Mouse (Mus musculus) heart, embryonic 14.5 days (tissue): ENCODE data around the gene Ism1. TPM values are rescaled to one million over a fixed set of nuclear protein-coding genes. Genes with fewer than 3 reads are reported as not detected.

Experiments
- ATAC-seq: fragments of 200-750 bp; cut with Nextera tagmentation; 2 replicates; pipeline ENCODE4 v1.8.0; 2017; ENCODE audit warnings: low read depth, moderate TSS enrichment; ENCODE audit not compliant: insufficient number of reproducible peaks, insufficient read depth, low FRiP score
- H3K27ac ChIP-seq, 2 experiments: fragments of 200-500 bp in 1 of 2; fragments of 300-500 bp in 1 of 2; sonication (generic) in 1 of 2; replicated peaks in 1 of 2; 2 replicates each; pipeline ENCODE4 v1.5.1; 2012 to 2014; ENCODE audit warnings: low read depth in 2 of 2, low read length in 2 of 2, control low read depth in 1 of 2, mild to moderate bottlenecking in 1 of 2, mixed read lengths in 1 of 2; ENCODE audit not compliant: control insufficient read depth in 1 of 2, insufficient read depth in 1 of 2
- H3K27me3 ChIP-seq: fragments of 300-500 bp; sonication (generic); 2 replicates; pipeline ENCODE4 v1.6.1; 2014; ENCODE audit warnings: mild to moderate bottlenecking, low read length, control low read depth; ENCODE audit not compliant: control insufficient read depth, insufficient read depth
- H3K36me3 ChIP-seq: fragments of 300-500 bp; sonication (generic); 2 replicates; pipeline ENCODE4 v1.6.1; 2014; ENCODE audit warnings: mild to moderate bottlenecking, control low read depth, low read length, mixed read lengths; ENCODE audit not compliant: control insufficient read depth, insufficient read depth
- H3K4me1 ChIP-seq, 2 experiments: fragments of 200-500 bp in 1 of 2; fragments of 300-500 bp in 1 of 2; sonication (generic) in 1 of 2; 2 replicates each; pipeline ENCODE4 v1.6.1; 2012 to 2014; ENCODE audit warnings: low read length in 2 of 2, control low read depth in 1 of 2, mixed read lengths in 1 of 2; ENCODE audit not compliant: control insufficient read depth in 2 of 2, insufficient read depth in 2 of 2
- H3K4me2 ChIP-seq: fragments of 300-500 bp; sonication (generic); 2 replicates; pipeline ENCODE4 v1.6.1; 2014; ENCODE audit warnings: mild to moderate bottlenecking, low read length
- H3K4me3 ChIP-seq, 2 experiments: fragments of 200-500 bp in 1 of 2; fragments of 300-500 bp in 1 of 2; sonication (generic) in 1 of 2; 2 replicates each; pipeline ENCODE4 v1.5.1; 2012 to 2014; ENCODE audit warnings: low read length in 2 of 2, mild to moderate bottlenecking in 2 of 2, control low read depth in 1 of 2, low read depth in 1 of 2, moderate library complexity in 1 of 2; ENCODE audit not compliant: control insufficient read depth in 1 of 2, insufficient read depth in 1 of 2
- H3K9ac ChIP-seq: fragments of 300-500 bp; sonication (generic); 2 replicates; pipeline ENCODE4 v1.6.1; 2014; ENCODE audit warnings: mild to moderate bottlenecking, low read length
- H3K9me3 ChIP-seq: fragments of 300-500 bp; sonication (generic); 2 replicates; pipeline ENCODE4 v1.6.1; 2016; ENCODE audit warnings: low read length, control low read depth; ENCODE audit not compliant: control insufficient read depth
- WGBS: fragments of 180-500 bp; shearing (Covaris S2); extraction: QIAGEN DNeasy Blood & Tissue Kit; methylation state at CpG from one replicate; pipeline ENCODE4 v1.1.7; 2014; 5-methylcytosine and 5-hydroxymethylcytosine counted together
- polyA plus RNA-seq: library from polyadenylated mRNA; unstranded; fragments of >200 nt; fragmentation: Nextera tagmentation; extraction: Ambion mirVana; gene quantifications from 2 replicates; pipeline ENCODE4 v1.2.1, GENCODE M21; 2014

The Ism1 gene
- polyA plus RNA-seq, 1 experiment from 2014 or later: 0.41 TPM

GRCm38 (mm10) chr2:139757021-139757420 is 79.0 kb downstream of the Ism1 start:
- no peak for ATAC-seq
- H3K27me3 ChIP-seq: no peaks in the 10 kb centered on the region
- H3K36me3 ChIP-seq: no peaks in the 10 kb centered on the region
- no peaks in the 10 kb centered on the region for H3K9me3 ChIP-seq
- H3K4me3 ChIP-seq: no peak overlapping the region
- no peak overlapping the region for H3K27ac ChIP-seq
- WGBS: 74% methylated on average over 8 of the region's 8 CpGs
- no peak overlapping the region for H3K4me2 ChIP-seq
- no peak overlapping the region for H3K9ac ChIP-seq
- no peaks in the 10 kb centered on the region for H3K4me1 ChIP-seq

DNA sequence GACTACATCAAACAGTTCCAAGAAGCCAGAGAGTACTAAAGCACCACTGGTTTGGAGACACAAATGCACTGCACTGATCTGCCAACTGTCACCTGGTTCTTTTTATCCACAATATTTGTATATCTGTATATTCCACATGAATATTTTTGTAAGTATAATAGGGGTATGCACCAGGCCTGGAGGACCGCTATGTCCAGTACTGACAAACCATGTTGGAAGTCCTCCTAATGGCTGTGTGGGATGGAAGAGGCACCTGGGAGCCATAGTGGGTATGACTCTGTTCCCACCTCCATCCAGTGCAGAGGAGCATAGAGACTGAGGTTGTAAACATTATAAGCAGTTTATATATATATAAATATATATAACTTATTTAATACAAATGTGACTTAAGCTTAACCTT is 79.5 kb downstream of the Ism1 start:
- H3K36me3 ChIP-seq: no peaks in the 10 kb centered on the region
- no peak overlapping the region for H3K9ac ChIP-seq
- no peaks in the 10 kb centered on the region for H3K27me3 ChIP-seq
- 91% methylated on average over 1 of the region's 1 CpGs for WGBS
- no peaks in the 10 kb centered on the region for H3K4me1 ChIP-seq
- no peak for ATAC-seq
- no peak overlapping the region for H3K27ac ChIP-seq
- H3K9me3 ChIP-seq: no peaks in the 10 kb centered on the region
- H3K4me2 ChIP-seq: no peak overlapping the region
- H3K4me3 ChIP-seq: no peak overlapping the region

DNA sequence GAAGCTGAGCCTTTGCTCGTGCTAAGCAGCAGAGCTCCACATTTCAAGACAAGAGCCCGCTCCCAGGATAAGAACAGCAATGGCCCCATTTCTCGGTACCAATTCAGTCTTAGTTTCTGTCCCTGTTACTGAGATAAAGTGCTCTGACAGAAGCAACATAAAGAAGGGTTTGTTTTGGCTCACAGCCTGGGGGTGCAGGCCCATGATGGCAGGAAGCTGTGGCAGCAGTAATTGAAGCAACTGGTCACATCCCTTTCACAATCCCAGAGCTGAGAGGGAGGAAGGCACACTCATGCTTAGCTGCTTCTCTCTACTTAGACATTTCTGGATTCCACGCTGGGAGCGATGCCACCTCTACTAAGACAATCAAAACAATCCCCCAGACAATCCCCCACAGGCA is 86.4 kb downstream of the Ism1 start:
- Histone ChIP-seq H3K9ac (no peak overlapping the region), H3K27ac (no peak overlapping the region), H3K27me3 (no peaks in the 10 kb centered on the region), H3K9me3 (no peaks in the 10 kb centered on the region), H3K4me1 (no peaks in the 10 kb centered on the region), H3K36me3 (no peaks in the 10 kb centered on the region), H3K4me2 (no peak overlapping the region), H3K4me3 (no peak overlapping the region)
- ATAC-seq: no peak
- WGBS: 58% methylated on average over 5 of the region's 5 CpGs

GRCm38 (mm10) chr2:139774949-139775570 is 97.1 kb downstream of the Ism1 start:
- H3K4me2 ChIP-seq: no peak overlapping the region
- H3K27ac ChIP-seq: no peak overlapping the region
- 0 out of 4 replicates have a peak, but pooled peaks cover 0 to 3% of the 10 kb centered on the region in 2 experiments for H3K4me1 ChIP-seq
- no peak overlapping the region for H3K9ac ChIP-seq
- H3K4me3 ChIP-seq: no peak overlapping the region
- ATAC-seq: no peak
- H3K36me3 ChIP-seq: no peaks in the 10 kb centered on the region
- no peaks in the 10 kb centered on the region for H3K9me3 ChIP-seq
- H3K27me3 ChIP-seq: no peaks in the 10 kb centered on the region
- 80% methylated on average over 8 of the region's 8 CpGs for WGBS

- Histone ChIP-seq H3K27ac (no peak overlapping the region), H3K36me3 (no peaks in the 10 kb centered on the region), H3K4me3 (no peak overlapping the region), H3K27me3 (no peaks in the 10 kb centered on the region), H3K4me2 (no peak overlapping the region), H3K9me3 (no peaks in the 10 kb centered on the region), H3K4me1 (0 out of 4 replicates have a peak, but pooled peaks cover 0 to 3% of the 10 kb centered on the region in 2 experiments), H3K9ac (no peak overlapping the region)
- 0% methylated on average over 1 of the region's 1 CpGs for WGBS
- no peak for ATAC-seq
Measured at GRCm38 (mm10) chr2:139776644-139777043, 98.7 kb downstream of the Ism1 start.

GRCm38 (mm10) chr2:139778283-139778682 is 100.3 kb downstream of the Ism1 start:
- Histone ChIP-seq H3K27me3 (no peaks in the 10 kb centered on the region), H3K36me3 (no peaks in the 10 kb centered on the region), H3K4me1 (0 out of 4 replicates have a peak, but pooled peaks cover 0 to 3% of the 10 kb centered on the region in 2 experiments), H3K27ac (no peak overlapping the region), H3K4me3 (no peak overlapping the region), H3K9ac (no peak overlapping the region), H3K9me3 (no peaks in the 10 kb centered on the region), H3K4me2 (no peak overlapping the region)
- no peak for ATAC-seq
- 58% methylated on average over 3 of the region's 3 CpGs for WGBS

DNA sequence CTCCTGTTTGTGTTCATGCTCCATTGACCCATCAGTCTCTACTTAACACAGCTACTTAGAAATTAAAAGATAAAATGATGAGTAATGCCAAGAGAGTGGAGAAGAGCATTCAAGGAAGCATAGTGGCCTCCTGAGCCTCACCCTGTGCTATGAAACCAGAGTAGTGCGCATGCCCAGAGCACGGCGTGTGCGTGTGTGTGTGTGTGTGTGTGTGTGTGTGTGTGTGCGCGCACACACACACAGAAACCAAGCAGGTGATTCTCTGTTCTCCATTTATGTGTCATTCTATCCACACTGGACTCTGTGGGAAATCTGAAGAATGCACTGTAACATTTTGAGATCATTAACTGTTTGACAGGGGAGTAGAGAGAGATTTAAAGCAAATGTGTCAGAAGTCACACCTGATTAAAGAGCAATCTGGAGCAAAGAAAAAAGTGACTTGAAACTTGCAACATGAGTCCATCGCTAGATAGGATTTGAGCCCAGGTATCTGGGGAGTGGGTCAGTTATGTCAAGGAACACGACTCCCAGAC is 105.4 kb downstream of the Ism1 start:
- Histone ChIP-seq H3K9ac (no peak overlapping the region), H3K27me3 (no peaks in the 10 kb centered on the region), H3K36me3 (no peaks in the 10 kb centered on the region), H3K27ac (no peak overlapping the region), H3K9me3 (no peaks in the 10 kb centered on the region), H3K4me1 (no peaks in the 10 kb centered on the region), H3K4me2 (no peak overlapping the region), H3K4me3 (no peak overlapping the region)
- WGBS: 81% methylated on average over 8 of the region's 8 CpGs
- ATAC-seq: no peak

- Histone ChIP-seq H3K4me1 (no peaks in the 10 kb centered on the region), H3K9me3 (no peaks in the 10 kb centered on the region), H3K27ac (no peak overlapping the region), H3K4me3 (no peak overlapping the region), H3K9ac (no peak overlapping the region), H3K27me3 (no peaks in the 10 kb centered on the region), H3K36me3 (no peaks in the 10 kb centered on the region), H3K4me2 (no peak overlapping the region)
- WGBS: 53% methylated on average over 1 of the region's 1 CpGs
- ATAC-seq: no peak
Measured at GRCm38 (mm10) chr2:139784465-139784864, 106.5 kb downstream of the Ism1 start.
